Mouse (Mus musculus): Measurements from ENCODE around the gene Ggt7. TPM values are rescaled to one million over a fixed set of nuclear protein-coding genes. Genes with fewer than 3 reads are reported as not detected.
"Not testable (repeated sequence)": the region's sequence is repeated elsewhere in the genome, so short reads cannot be mapped to it uniquely, and the experiment has no call there.

Ggt7 gene
- polyA plus RNA-seq, 1 experiment from 2014 or later: 89.9 TPM

GRCm38 (mm10) chr2:155539696-155540095, 21.7 kb upstream of the Ggt7 start:
- H3K4me3 ChIP-seq (ENCODE audit: low read length): no peak overlapping the region
- no peaks in the 10 kb centered on the region for H3K9me3 ChIP-seq (ENCODE audit: control insufficient read depth, low read length)
- H3K27me3 ChIP-seq (replicated peaks; ENCODE audit: control insufficient read depth, insufficient read depth, low read length): no peaks in the 10 kb centered on the region
- no peaks in the 10 kb centered on the region for H3K4me1 ChIP-seq (ENCODE audit: control insufficient read depth, insufficient read depth, low read depth, low read length)
- H3K36me3 ChIP-seq (ENCODE audit: control insufficient read depth, insufficient read depth, low read length): no peaks in the 10 kb centered on the region
- no peak overlapping the region for H3K9ac ChIP-seq (ENCODE audit: low read depth, low read length)
- ATAC-seq: no peak
- no peak overlapping the region for H3K27ac ChIP-seq (ENCODE audit: low read depth, low read length)
- H3K4me2 ChIP-seq (ENCODE audit: low read length): no peak overlapping the region

- not testable (repeated sequence) for ATAC-seq; H3K36me3 ChIP-seq (ENCODE audit: control insufficient read depth, insufficient read depth, low read length); H3K9me3 ChIP-seq (ENCODE audit: control insufficient read depth, low read length); H3K4me1 ChIP-seq (ENCODE audit: control insufficient read depth, insufficient read depth, low read depth, low read length); H3K27me3 ChIP-seq (replicated peaks; ENCODE audit: control insufficient read depth, insufficient read depth, low read length); H3K4me2 ChIP-seq (ENCODE audit: low read length); H3K9ac ChIP-seq (ENCODE audit: low read depth, low read length); H3K27ac ChIP-seq (ENCODE audit: low read depth, low read length); H3K4me3 ChIP-seq (ENCODE audit: low read length)
- 81% methylated on average over 9 of the region's 19 CpGs for WGBS
These were observed 20.5 kb upstream of the Ggt7 start for GRCm38 (mm10) chr2:155538463-155539057.

- no peaks in the 10 kb centered on the region for H3K4me1 ChIP-seq (ENCODE audit: control insufficient read depth, insufficient read depth, low read depth, low read length)
- H3K4me2 ChIP-seq (ENCODE audit: low read length): no peak overlapping the region
- no peaks in the 10 kb centered on the region for H3K9me3 ChIP-seq (ENCODE audit: control insufficient read depth, low read length)
- no peaks in the 10 kb centered on the region for H3K27me3 ChIP-seq (replicated peaks; ENCODE audit: control insufficient read depth, insufficient read depth, low read length)
- H3K9ac ChIP-seq (ENCODE audit: low read depth, low read length): no peak overlapping the region
- no peak overlapping the region for H3K27ac ChIP-seq (ENCODE audit: low read depth, low read length)
- ATAC-seq: no peak
- H3K36me3 ChIP-seq (ENCODE audit: control insufficient read depth, insufficient read depth, low read length): no peaks in the 10 kb centered on the region
- WGBS: 75% methylated on average over 5 of the region's 5 CpGs
- no peak overlapping the region for H3K4me3 ChIP-seq (ENCODE audit: low read length)
These were observed 19.9 kb upstream of the Ggt7 start for GRCm38 (mm10) chr2:155537761-155538462.

- Histone ChIP-seq H3K36me3 (ENCODE audit: control insufficient read depth, insufficient read depth, low read length) (no peaks in the 10 kb centered on the region), H3K9ac (ENCODE audit: low read depth, low read length) (no peak overlapping the region), H3K27me3 (replicated peaks; ENCODE audit: control insufficient read depth, insufficient read depth, low read length) (no peaks in the 10 kb centered on the region), H3K9me3 (ENCODE audit: control insufficient read depth, low read length) (no peaks in the 10 kb centered on the region), H3K27ac (ENCODE audit: low read depth, low read length) (no peak overlapping the region), H3K4me3 (ENCODE audit: low read length) (no peak overlapping the region), H3K4me1 (ENCODE audit: control insufficient read depth, insufficient read depth, low read depth, low read length) (no peaks in the 10 kb centered on the region), H3K4me2 (ENCODE audit: low read length) (no peak overlapping the region)
- no peak for ATAC-seq
These were observed 18.3 kb upstream of the Ggt7 start for GRCm38 (mm10) chr2:155536292-155536691.

- Histone ChIP-seq H3K27ac (ENCODE audit: low read depth, low read length) (no peak overlapping the region), H3K36me3 (ENCODE audit: control insufficient read depth, insufficient read depth, low read length) (no peaks in the 10 kb centered on the region), H3K4me3 (ENCODE audit: low read length) (no peak overlapping the region), H3K4me1 (ENCODE audit: control insufficient read depth, insufficient read depth, low read depth, low read length) (no peaks in the 10 kb centered on the region), H3K9me3 (ENCODE audit: control insufficient read depth, low read length) (no peaks in the 10 kb centered on the region), H3K4me2 (ENCODE audit: low read length) (no peak overlapping the region), H3K9ac (ENCODE audit: low read depth, low read length) (no peak overlapping the region), H3K27me3 (replicated peaks; ENCODE audit: control insufficient read depth, insufficient read depth, low read length) (no peaks in the 10 kb centered on the region)
- ATAC-seq: no peak
- 82% methylated on average over 5 of the region's 5 CpGs for WGBS
These were observed 9.3 kb upstream of the Ggt7 start for GRCm38 (mm10) chr2:155527367-155527766.

- Histone ChIP-seq H3K27me3 (replicated peaks; ENCODE audit: control insufficient read depth, insufficient read depth, low read length) (no peaks in the 10 kb centered on the region), H3K9ac (ENCODE audit: low read depth, low read length) (no peak overlapping the region), H3K4me2 (ENCODE audit: low read length) (no peak overlapping the region), H3K36me3 (ENCODE audit: control insufficient read depth, insufficient read depth, low read length) (no peaks in the 10 kb centered on the region), H3K4me1 (ENCODE audit: control insufficient read depth, insufficient read depth, low read depth, low read length) (no peaks in the 10 kb centered on the region), H3K4me3 (ENCODE audit: low read length) (no peak overlapping the region), H3K9me3 (ENCODE audit: control insufficient read depth, low read length) (no peaks in the 10 kb centered on the region), H3K27ac (ENCODE audit: low read depth, low read length) (no peak overlapping the region)
- ATAC-seq: no peak
- 55% methylated on average over 1 of the region's 1 CpGs for WGBS
These were observed 6.3 kb upstream of the Ggt7 start for GRCm38 (mm10) chr2:155524378-155524777.

- no peak for ATAC-seq
- 66% methylated on average over 5 of the region's 5 CpGs for WGBS
These were observed 5.7 kb upstream of the Ggt7 start for GRCm38 (mm10) chr2:155523706-155524105.

GRCm38 (mm10) chr2:155518531-155519270, 664 bp upstream of the Ggt7 start:
- H3K4me1 ChIP-seq (ENCODE audit: control insufficient read depth, insufficient read depth, low read depth, low read length): peaks cover 17% of the 10 kb centered on the region
- H3K36me3 ChIP-seq (ENCODE audit: control insufficient read depth, insufficient read depth, low read length): no peaks in the 10 kb centered on the region
- 23% methylated on average over 18 of the region's 18 CpGs for WGBS
- no peaks in the 10 kb centered on the region for H3K9me3 ChIP-seq (ENCODE audit: control insufficient read depth, low read length)
- no peak for ATAC-seq
- no peaks in the 10 kb centered on the region for H3K27me3 ChIP-seq (replicated peaks; ENCODE audit: control insufficient read depth, insufficient read depth, low read length)
- peak overlapping the region; percentile 80; the same call in 1 of the 2 replicates for H3K27ac ChIP-seq (ENCODE audit: low read depth, low read length)
- peak overlapping the region; percentile 66 for H3K4me3 ChIP-seq (ENCODE audit: low read length)
- H3K9ac ChIP-seq (ENCODE audit: low read depth, low read length): peak overlapping the region; percentile 68
- peak overlapping the region; percentile 95 for H3K4me2 ChIP-seq (ENCODE audit: low read length)

More at GRCm38 (mm10) chr2:155523706-155524105, 5.7 kb upstream of the Ggt7 start:
- Histone ChIP-seq H3K4me3 (ENCODE audit: low read length) (no peak overlapping the region), H3K9ac (ENCODE audit: low read depth, low read length) (no peak overlapping the region), H3K4me2 (ENCODE audit: low read length) (no peak overlapping the region), H3K4me1 (ENCODE audit: control insufficient read depth, insufficient read depth, low read depth, low read length) (peaks cover 3% of the 10 kb centered on the region), H3K27ac (ENCODE audit: low read depth, low read length) (no peak overlapping the region), H3K36me3 (ENCODE audit: control insufficient read depth, insufficient read depth, low read length) (no peaks in the 10 kb centered on the region), H3K27me3 (replicated peaks; ENCODE audit: control insufficient read depth, insufficient read depth, low read length) (no peaks in the 10 kb centered on the region), H3K9me3 (ENCODE audit: control insufficient read depth, low read length) (no peaks in the 10 kb centered on the region)

- no peaks in the 10 kb centered on the region for H3K9me3 ChIP-seq (ENCODE audit: control insufficient read depth, low read length)
- WGBS: 5% methylated on average over 1 of the region's 1 CpGs
- H3K4me2 ChIP-seq (ENCODE audit: low read length): no peak overlapping the region
- H3K4me3 ChIP-seq (ENCODE audit: low read length): no peak overlapping the region
- H3K36me3 ChIP-seq (ENCODE audit: control insufficient read depth, insufficient read depth, low read length): no peaks in the 10 kb centered on the region
- ATAC-seq: no peak
- H3K27ac ChIP-seq (ENCODE audit: low read depth, low read length): no peak overlapping the region
- no peak overlapping the region for H3K9ac ChIP-seq (ENCODE audit: low read depth, low read length)
- H3K27me3 ChIP-seq (replicated peaks; ENCODE audit: control insufficient read depth, insufficient read depth, low read length): no peaks in the 10 kb centered on the region
- H3K4me1 ChIP-seq (ENCODE audit: control insufficient read depth, insufficient read depth, low read depth, low read length): peaks cover 32% of the 10 kb centered on the region
These were observed 2.1 kb downstream of the Ggt7 start for GRCm38 (mm10) chr2:155515941-155516340.
